Mouse (Mus musculus) heart, embryonic 16.5 days (tissue): ENCODE measurements around the gene Zfp697. TPM values are rescaled to one million over a fixed set of nuclear protein-coding genes. Genes with fewer than 3 reads are reported as not detected.
"Not testable (repeated sequence)": the region's sequence is repeated elsewhere in the genome, so short reads cannot be mapped to it uniquely, and the experiment has no call there.

Source experiments
- ATAC-seq: fragments of 200-750 bp; cut with Nextera tagmentation; replicated peaks from 2 replicates; pipeline ENCODE4 v1.8.0; 2017; ENCODE audit warnings: moderate number of reproducible peaks; ENCODE audit not compliant: insufficient read depth, low FRiP score; ENCODE audit errors: extremely low read depth
- H3K27ac ChIP-seq: fragments of 300-500 bp; sonication (generic); 2 replicates; pipeline ENCODE4 v1.5.1; 2014; ENCODE audit warnings: mild to moderate bottlenecking, low read length, control low read depth, moderate library complexity
- H3K27me3 ChIP-seq: fragments of 300-500 bp; sonication (generic); 2 replicates; pipeline ENCODE4 v1.6.1; 2014; ENCODE audit warnings: low read length, mixed read lengths; ENCODE audit not compliant: control insufficient read depth, insufficient read depth
- H3K36me3 ChIP-seq: fragments of 300-500 bp; sonication (generic); 2 replicates; pipeline ENCODE4 v1.6.1; 2014; ENCODE audit not compliant: control insufficient read depth, insufficient read depth
- H3K4me1 ChIP-seq: fragments of 300-500 bp; sonication (generic); 2 replicates; pipeline ENCODE4 v1.6.1; 2014; ENCODE audit warnings: low read length, mixed read lengths; ENCODE audit not compliant: control insufficient read depth, insufficient read depth
- H3K4me2 ChIP-seq: fragments of 300-500 bp; sonication (generic); 2 replicates; pipeline ENCODE4 v1.6.1; 2014; ENCODE audit warnings: low read depth, mild to moderate bottlenecking, control low read depth, low read length
- H3K4me3 ChIP-seq: fragments of 300-500 bp; sonication (generic); 2 replicates; pipeline ENCODE4 v1.5.1; 2014; ENCODE audit warnings: mild to moderate bottlenecking, control low read depth, low read length
- H3K9ac ChIP-seq: fragments of 300-500 bp; sonication (generic); 2 replicates; pipeline ENCODE4 v1.6.1; 2014; ENCODE audit warnings: low read length, control low read depth
- H3K9me3 ChIP-seq: fragments of 300-500 bp; sonication (generic); replicated peaks from 2 replicates; pipeline ENCODE4 v1.6.1; 2016; ENCODE audit warnings: low read length; ENCODE audit not compliant: control insufficient read depth
- WGBS: fragments of 180-500 bp; shearing (Covaris S2); extraction: QIAGEN DNeasy Blood & Tissue Kit; methylation state at CpG from one replicate; pipeline ENCODE4 v1.1.7; 2014; 5-methylcytosine and 5-hydroxymethylcytosine counted together
- polyA plus RNA-seq: library from polyadenylated mRNA; unstranded; fragments of >200 nt; fragmentation: Nextera tagmentation; extraction: Ambion mirVana; gene quantifications from 2 replicates; pipeline ENCODE4 v1.2.1, GENCODE M21; 2015

The Zfp697 gene
- polyA plus RNA-seq, 1 experiment from 2014 or later, result 9.8 TPM

GRCm38 (mm10) chr3:98410619-98411580, 28.6 kb downstream of the Zfp697 start:
- H3K4me3 ChIP-seq, H3K27me3 ChIP-seq, H3K4me2 ChIP-seq, H3K36me3 ChIP-seq, H3K9me3 ChIP-seq, H3K9ac ChIP-seq: not testable (repeated sequence)
- peak overlapping the region; percentile 71 for H3K27ac ChIP-seq
- 46% methylated on average over 16 of the region's 27 CpGs for WGBS
- ATAC-seq, result peak; percentile 87
- peaks cover 54% of the 10 kb centered on the region for H3K4me1 ChIP-seq

- peaks cover 62% of the 10 kb centered on the region for H3K4me1 ChIP-seq
- WGBS, result 62% methylated on average over 2 of the region's 2 CpGs
- H3K27ac ChIP-seq, result peak overlapping the region; percentile 62
These were observed 31.5 kb downstream of the Zfp697 start for GRCm38 (mm10) chr3:98413733-98414132.

GRCm38 (mm10) chr3:98414296-98414695, 32.0 kb downstream of the Zfp697 start:
- 29% methylated on average over 3 of the region's 3 CpGs for WGBS
- peak overlapping the region; percentile 10; the same call in 1 of the 2 replicates for H3K4me2 ChIP-seq
- no peaks in the 10 kb centered on the region for H3K9me3 ChIP-seq
- no peaks in the 10 kb centered on the region for H3K27me3 ChIP-seq
- no peak overlapping the region for H3K4me3 ChIP-seq
- H3K36me3 ChIP-seq, result no peaks in the 10 kb centered on the region
- ATAC-seq, result peak; percentile 62
- peak overlapping the region; percentile 73 for H3K27ac ChIP-seq
- H3K4me1 ChIP-seq, result peaks cover 66% of the 10 kb centered on the region
- H3K9ac ChIP-seq, result peak overlapping the region; percentile 2; the same call in 1 of the 2 replicates

More at GRCm38 (mm10) chr3:98413733-98414132, 31.5 kb downstream of the Zfp697 start:
- Histone ChIP-seq H3K9ac (no peak overlapping the region), H3K27me3 (no peaks in the 10 kb centered on the region), H3K4me2 (no peak overlapping the region), H3K9me3 (no peaks in the 10 kb centered on the region), H3K4me3 (no peak overlapping the region), H3K36me3 (no peaks in the 10 kb centered on the region)
- ATAC-seq, result no peak

GRCm38 (mm10) chr3:98416426-98417250, 34.4 kb downstream of the Zfp697 start:
- Histone ChIP-seq H3K4me1 (peaks cover 67% of the 10 kb centered on the region), H3K27me3 (no peaks in the 10 kb centered on the region), H3K9ac (peak overlapping the region; percentile 22), H3K4me3 (no peak overlapping the region), H3K36me3 (no peaks in the 10 kb centered on the region), H3K27ac (peak overlapping the region; percentile 76), H3K4me2 (peak overlapping the region; percentile 44), H3K9me3 (no peaks in the 10 kb centered on the region)
- 56% methylated on average over 5 of the region's 5 CpGs for WGBS
- ATAC-seq, result no peak

- Histone ChIP-seq H3K4me3 (no peak overlapping the region), H3K27me3 (no peaks in the 10 kb centered on the region), H3K27ac (peak overlapping the region; percentile 76), H3K9ac (peak overlapping the region; percentile 22), H3K4me2 (peak overlapping the region; percentile 44), H3K36me3 (no peaks in the 10 kb centered on the region), H3K9me3 (no peaks in the 10 kb centered on the region), H3K4me1 (peaks cover 61% of the 10 kb centered on the region)
- peak; percentile 87 for ATAC-seq
- 8% methylated on average over 4 of the region's 4 CpGs for WGBS
These were observed 35.1 kb downstream of the Zfp697 start for GRCm38 (mm10) chr3:98417328-98417727.

- Histone ChIP-seq H3K27me3 (no peaks in the 10 kb centered on the region), H3K27ac (no peak overlapping the region), H3K4me1 (peaks cover 46% of the 10 kb centered on the region), H3K4me3 (no peak overlapping the region), H3K4me2 (no peak overlapping the region), H3K36me3 (no peaks in the 10 kb centered on the region), H3K9me3 (no peaks in the 10 kb centered on the region), H3K9ac (no peak overlapping the region)
- ATAC-seq, result no peak
- 56% methylated on average over 6 of the region's 6 CpGs for WGBS
These were observed 36.9 kb downstream of the Zfp697 start for GRCm38 (mm10) chr3:98418991-98419785.

GRCm38 (mm10) chr3:98419786-98420070, 37.5 kb downstream of the Zfp697 start:
- no peak overlapping the region for H3K9ac ChIP-seq
- H3K4me3 ChIP-seq, result no peak overlapping the region
- no peak for ATAC-seq
- H3K27ac ChIP-seq, result no peak overlapping the region
- peaks cover 42% of the 10 kb centered on the region for H3K4me1 ChIP-seq
- WGBS, result 50% methylated on average over 4 of the region's 4 CpGs
- no peaks in the 10 kb centered on the region for H3K36me3 ChIP-seq
- H3K9me3 ChIP-seq, result no peaks in the 10 kb centered on the region
- H3K4me2 ChIP-seq, result no peak overlapping the region
- no peaks in the 10 kb centered on the region for H3K27me3 ChIP-seq

- no peaks in the 10 kb centered on the region for H3K27me3 ChIP-seq
- H3K4me2 ChIP-seq, result no peak overlapping the region
- no peak overlapping the region for H3K9ac ChIP-seq
- peaks cover 17% of the 10 kb centered on the region for H3K4me1 ChIP-seq
- no peak for ATAC-seq
- 0 out of 2 replicates have a peak, but pooled peaks cover 5% of the 10 kb centered on the region for H3K36me3 ChIP-seq
- no peaks in the 10 kb centered on the region for H3K9me3 ChIP-seq
- 81% methylated on average over 4 of the region's 4 CpGs for WGBS
- H3K27ac ChIP-seq, result no peak overlapping the region
- H3K4me3 ChIP-seq, result no peak overlapping the region
These were observed 40.7 kb downstream of the Zfp697 start for GRCm38 (mm10) chr3:98422926-98423325.
